Mouse (Mus musculus): ENCODE results near the gene Polh.

DNA sequence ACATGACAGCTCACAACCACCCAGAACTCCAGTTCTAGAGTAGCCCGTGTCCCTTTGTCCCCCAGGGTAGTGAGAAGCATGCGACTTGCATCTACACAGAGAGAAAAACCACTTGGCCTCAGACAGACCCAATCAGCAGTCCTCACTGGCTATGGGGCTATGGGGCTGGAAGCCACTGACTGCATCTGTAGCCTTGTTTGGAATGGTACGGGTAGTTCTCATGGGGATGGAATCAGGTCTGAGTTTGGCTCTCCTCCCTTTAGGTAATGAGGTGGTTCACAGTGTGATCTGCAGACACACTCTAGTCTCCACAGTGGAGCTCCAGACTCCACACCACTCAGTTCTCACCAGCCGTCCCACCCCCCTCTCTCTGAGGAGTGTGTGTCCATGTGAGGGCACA lies 79.2 kb downstream of the Polh start:
- TF ChIP-seq ZC3H11A (IDR thresholded peaks at IDR 0.05; ENCODE audit: borderline replicate concordance, low read depth, low read length) (no peak), CHD2 (IDR thresholded peaks at IDR 0.05; ENCODE audit: low read depth, low read length) (no peak), HCFC1 (IDR thresholded peaks at IDR 0.05; ENCODE audit: borderline replicate concordance, insufficient read depth, low read length) (no peak)
